Mouse (Mus musculus) hindbrain, embryonic 11.5 days (tissue): ENCODE measurements around the gene Chrm1. TPM values are rescaled to one million over a fixed set of nuclear protein-coding genes. Genes with fewer than 3 reads are reported as not detected.
A peak's percentile ranks its signal among the peaks of the same experiment; 100 is the strongest.

Source experiments
- ATAC-seq: fragments of 200-750 bp; cut with Nextera tagmentation; 2 replicates; pipeline ENCODE4 v1.8.0; 2017; ENCODE audit warnings: mild to moderate bottlenecking, moderate TSS enrichment, moderate library complexity; ENCODE audit not compliant: low FRiP score
- DNase-seq: peaks from one replicate; pipeline ENCODE4 v3.0.0-alpha.2; 2015; ENCODE audit warnings: low spot score
- H3K27ac ChIP-seq: fragments of 300-500 bp; sonication (generic); 2 replicates; pipeline ENCODE4 v1.5.1; 2014; ENCODE audit warnings: mild to moderate bottlenecking, low read depth, low read length
- H3K27me3 ChIP-seq: fragments of 300-500 bp; sonication (generic); 2 replicates; pipeline ENCODE4 v1.6.1; 2014; ENCODE audit warnings: mild to moderate bottlenecking, low read length, moderate library complexity, mixed read lengths; ENCODE audit not compliant: control insufficient read depth, insufficient read depth
- H3K36me3 ChIP-seq: fragments of 300-500 bp; sonication (generic); 2 replicates; pipeline ENCODE4 v1.6.1; 2014; ENCODE audit warnings: mild to moderate bottlenecking, low read length, moderate library complexity, mixed read lengths; ENCODE audit not compliant: control insufficient read depth, insufficient read depth
- H3K4me1 ChIP-seq: fragments of 300-500 bp; sonication (generic); replicated peaks from 2 replicates; pipeline ENCODE4 v1.6.1; 2014; ENCODE audit warnings: low read length, mixed read lengths; ENCODE audit not compliant: control insufficient read depth, insufficient read depth
- H3K4me2 ChIP-seq: fragments of 300-500 bp; sonication (generic); replicated peaks from 2 replicates; pipeline ENCODE4 v1.6.1; 2014; ENCODE audit warnings: mild to moderate bottlenecking, low read depth, low read length
- H3K4me3 ChIP-seq: fragments of 300-500 bp; sonication (generic); 2 replicates; pipeline ENCODE4 v1.5.1; 2014; ENCODE audit warnings: low read depth, low read length
- H3K9ac ChIP-seq: fragments of 300-500 bp; sonication (generic); 2 replicates; pipeline ENCODE4 v1.6.1; 2014; ENCODE audit warnings: low read depth, low read length
- H3K9me3 ChIP-seq: fragments of 300-500 bp; sonication (generic); 2 replicates; pipeline ENCODE4 v1.6.1; 2016; ENCODE audit warnings: low read length; ENCODE audit not compliant: control insufficient read depth
- WGBS: fragments of 180-500 bp; shearing (Covaris S2); extraction: QIAGEN DNeasy Blood & Tissue Kit; methylation state at CpG from one replicate; pipeline ENCODE4 v1.1.7; 2014; 5-methylcytosine and 5-hydroxymethylcytosine counted together
- polyA plus RNA-seq: library from polyadenylated mRNA; unstranded; fragments of >200 nt; fragmentation: Nextera tagmentation; extraction: Ambion mirVana; gene quantifications from 2 replicates; pipeline ENCODE4 v1.2.1, GENCODE M21; 2014

The Chrm1 gene
- polyA plus RNA-seq, 1 experiment from 2014 or later, result 0.20 TPM

DNA sequence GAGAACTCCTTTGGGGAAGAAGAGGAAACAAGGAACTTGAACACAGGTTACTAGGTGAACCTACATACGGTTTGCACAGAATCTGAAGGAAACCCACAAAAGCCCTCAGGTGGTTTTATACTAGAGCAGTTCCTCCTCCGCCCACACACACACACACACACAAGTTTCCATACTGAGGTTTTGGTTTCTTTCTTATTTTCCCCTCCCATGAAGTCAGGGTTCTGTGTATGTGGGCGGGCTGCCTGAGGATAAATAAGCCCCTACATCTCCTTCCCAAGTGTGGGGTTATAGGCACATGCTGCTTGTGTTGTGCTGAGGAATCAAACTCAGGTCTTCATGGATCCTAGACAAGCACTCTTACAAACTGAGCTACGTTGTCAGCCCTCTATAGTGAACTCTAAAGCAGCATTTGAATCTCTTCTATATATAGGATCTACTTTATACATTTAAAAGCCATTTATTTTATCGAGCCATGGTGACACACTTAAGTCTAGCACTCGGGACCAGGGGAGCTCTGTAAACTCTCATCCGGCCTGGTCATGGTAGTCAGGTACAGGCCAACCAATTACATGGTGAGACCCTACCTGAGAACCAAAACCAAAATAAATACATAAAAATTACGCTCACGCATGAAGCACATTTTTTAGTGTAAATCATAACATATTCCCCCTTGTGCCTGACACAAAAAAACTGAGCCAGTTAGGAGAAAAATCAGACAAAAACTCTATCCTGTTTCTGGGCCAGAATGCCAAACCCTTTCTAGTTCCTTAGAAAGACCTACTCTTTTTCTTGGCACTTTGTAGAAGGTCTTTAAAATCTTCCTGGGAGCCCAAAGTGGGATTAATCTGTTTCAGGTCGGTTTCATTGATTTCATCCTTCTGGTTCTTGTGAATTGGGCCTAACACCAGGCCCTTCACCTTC, 48.6 kb downstream of the Chrm1 start:
- Histone ChIP-seq H3K4me3 (peak overlapping the region; percentile 75), H3K36me3 (peaks cover 8% of the 10 kb centered on the region), H3K4me1 (0 out of 2 replicates have a peak, but pooled peaks cover 5% of the 10 kb centered on the region), H3K9ac (peak overlapping the region; percentile 81), H3K27me3 (no peaks in the 10 kb centered on the region), H3K9me3 (no peaks in the 10 kb centered on the region), H3K4me2 (peak overlapping the region; percentile 48), H3K27ac (peak overlapping the region; percentile 87)
- DNase-seq (no peak), ATAC-seq (no peak)
- 72% methylated on average over 10 of the region's 10 CpGs for WGBS

DNA sequence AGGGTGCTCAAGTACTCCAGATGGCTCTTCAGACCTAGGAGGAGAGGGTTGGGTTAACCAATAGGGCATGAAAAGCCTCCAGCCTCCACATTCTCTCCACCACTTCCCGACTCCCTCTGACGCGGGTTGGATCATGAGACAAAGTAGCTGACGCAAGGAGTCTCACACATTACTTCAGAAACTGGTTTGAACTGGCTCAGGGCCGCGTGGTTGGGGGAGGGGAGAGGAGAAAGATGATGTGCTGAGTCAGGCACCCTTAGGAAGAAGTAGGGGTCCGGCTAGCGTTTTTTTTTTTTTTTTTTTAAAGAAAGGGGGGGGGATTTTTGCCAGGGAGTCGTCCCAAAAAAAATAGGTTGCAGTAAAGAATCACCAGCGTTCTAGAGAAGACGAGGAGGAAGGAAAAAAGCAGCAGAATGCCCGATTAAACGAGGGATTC, 49.3 kb downstream of the Chrm1 start:
- Histone ChIP-seq H3K27me3 (no peaks in the 10 kb centered on the region), H3K9me3 (no peaks in the 10 kb centered on the region), H3K4me2 (peak overlapping the region; percentile 48), H3K9ac (peak overlapping the region; percentile 81), H3K36me3 (peaks cover 3% of the 10 kb centered on the region), H3K4me1 (0 out of 2 replicates have a peak, but pooled peaks cover 5% of the 10 kb centered on the region), H3K4me3 (peak overlapping the region; percentile 75), H3K27ac (peak overlapping the region; percentile 87)
- under 1% methylated on average over 13 of the region's 13 CpGs for WGBS
- DNase-seq, result peak; percentile 91
- ATAC-seq, result peak; percentile 76

DNA sequence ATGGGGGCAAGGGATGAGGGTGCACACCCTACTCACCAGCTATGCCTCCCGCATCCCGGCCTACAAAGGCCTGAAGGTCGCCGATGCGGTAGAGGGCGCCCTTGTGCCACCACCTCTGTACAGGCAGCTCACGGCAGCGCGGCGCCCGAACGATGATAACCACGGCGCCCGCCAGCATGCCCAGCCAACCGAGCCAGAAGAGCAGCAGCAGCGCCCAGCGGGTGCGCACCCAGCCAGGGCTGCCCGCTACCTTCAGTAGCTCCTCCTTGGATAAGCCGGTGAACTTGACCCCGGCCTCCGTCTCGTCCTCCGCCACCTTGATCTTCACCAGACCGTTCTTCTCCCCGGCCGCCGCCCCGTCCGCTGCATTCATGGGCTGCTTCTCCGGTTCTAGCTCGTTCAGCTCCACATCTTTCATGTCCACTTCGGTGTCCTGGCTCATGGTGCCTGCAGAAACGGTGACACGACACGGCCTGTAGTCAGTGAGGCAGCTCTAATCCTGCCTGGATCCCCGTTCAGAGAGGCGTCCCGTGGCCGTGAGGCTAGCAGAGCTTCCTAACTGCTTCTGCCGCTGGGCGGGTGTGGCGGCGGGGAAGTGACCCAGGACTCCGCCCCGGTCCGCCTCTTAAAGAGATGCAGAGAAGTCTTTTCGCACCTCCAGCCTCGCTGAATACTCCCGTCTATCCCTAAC, 49.9 kb downstream of the Chrm1 start:
- DNase-seq (peak; percentile 92), ATAC-seq (peak; percentile 96)
- Histone ChIP-seq H3K9ac (peak overlapping the region; percentile 81), H3K9me3 (no peaks in the 10 kb centered on the region), H3K4me2 (peak overlapping the region; percentile 48), H3K27me3 (no peaks in the 10 kb centered on the region), H3K36me3 (no peaks in the 10 kb centered on the region; the same call in 1 of the 2 replicates), H3K4me3 (peak overlapping the region; percentile 75), H3K27ac (peak overlapping the region; percentile 87), H3K4me1 (0 out of 2 replicates have a peak, but pooled peaks cover 5% of the 10 kb centered on the region)
- under 1% methylated on average over 47 of the region's 51 CpGs for WGBS

DNA sequence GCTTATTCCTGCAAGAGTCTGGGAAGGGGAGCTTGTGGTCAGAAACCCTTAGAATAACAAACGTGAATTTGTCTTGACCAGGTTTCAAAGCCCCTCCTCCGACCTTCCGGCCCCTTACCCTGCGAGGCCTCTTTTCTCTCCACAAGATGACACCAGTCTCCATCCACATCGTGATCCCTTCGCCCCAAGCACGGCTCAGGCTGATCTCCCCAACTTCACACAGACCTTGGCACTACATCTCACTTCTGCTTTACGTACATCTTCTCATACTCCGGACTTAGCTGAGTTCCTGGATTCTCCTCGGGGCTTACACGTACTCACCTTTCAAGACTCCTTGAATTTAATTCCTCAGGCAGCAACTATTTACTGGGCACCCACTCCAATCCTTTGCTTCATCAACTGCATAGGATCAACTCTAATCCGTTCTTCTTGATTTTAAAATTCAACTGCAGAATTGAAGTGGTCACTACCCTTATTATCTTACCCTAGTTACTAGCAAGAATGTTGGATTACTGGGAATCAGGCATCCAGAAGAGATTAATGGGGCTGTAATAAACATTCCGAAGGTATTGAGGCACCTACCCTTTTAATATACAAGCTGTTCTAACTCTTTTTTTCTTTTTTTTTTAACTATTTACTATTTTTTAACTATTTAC, 50.5 kb downstream of the Chrm1 start:
- Histone ChIP-seq H3K9ac (peak overlapping the region; percentile 81), H3K36me3 (no peaks in the 10 kb centered on the region; the same call in 1 of the 2 replicates), H3K4me2 (peak overlapping the region; percentile 48), H3K4me1 (0 out of 2 replicates have a peak, but pooled peaks cover 5% of the 10 kb centered on the region), H3K27me3 (no peaks in the 10 kb centered on the region), H3K27ac (peak overlapping the region; percentile 87), H3K9me3 (no peaks in the 10 kb centered on the region), H3K4me3 (peak overlapping the region; percentile 75)
- whole genome bisulfite sequencing, result 10% methylated on average over 13 of the region's 13 CpGs
- DNase-seq (no peak), ATAC-seq (peak; percentile 26; the same call in 1 of the 2 replicates)

DNA sequence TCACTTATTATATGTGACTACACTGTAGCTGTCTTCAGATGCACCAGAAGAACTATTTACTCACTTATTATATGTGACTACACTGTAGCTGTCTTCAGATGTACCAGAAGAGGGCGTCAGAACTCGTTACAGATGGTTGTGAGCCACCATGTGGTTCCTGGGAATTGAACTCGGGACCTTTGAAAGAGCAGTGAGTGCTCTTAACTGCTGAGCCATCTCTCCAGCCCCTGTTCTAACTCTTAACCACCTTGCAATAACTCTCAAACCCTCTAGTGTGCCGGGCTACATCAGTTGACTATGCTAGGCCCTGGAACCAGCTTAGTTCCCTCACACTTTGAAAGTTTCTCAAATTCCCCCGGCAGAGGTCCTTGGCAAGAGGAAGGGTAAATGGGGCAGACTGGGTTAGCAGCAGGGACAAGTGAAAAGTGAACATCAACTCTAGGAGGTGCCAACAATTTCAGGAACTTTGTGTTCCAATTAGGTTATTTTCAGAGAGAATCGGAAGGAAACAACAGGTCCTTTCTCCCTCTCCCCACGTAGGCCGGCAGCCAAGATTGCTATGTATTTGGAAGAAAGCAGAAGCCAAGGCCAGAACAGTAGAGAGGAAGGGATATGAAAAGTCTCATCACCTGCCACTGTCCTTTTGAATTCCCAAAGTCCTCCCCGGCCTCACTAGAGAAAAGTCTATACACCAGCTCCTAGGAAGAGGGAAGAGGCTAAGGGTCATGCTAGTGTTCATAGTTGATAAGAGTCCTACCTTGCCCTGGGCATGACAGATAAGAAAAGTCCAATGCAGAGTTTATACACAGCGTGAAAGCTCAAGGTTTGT, 51.3 kb downstream of the Chrm1 start:
- Histone ChIP-seq H3K36me3 (no peaks in the 10 kb centered on the region; the same call in 1 of the 2 replicates), H3K27me3 (no peaks in the 10 kb centered on the region), H3K9me3 (no peaks in the 10 kb centered on the region), H3K4me1 (0 out of 2 replicates have a peak, but pooled peaks cover 5% of the 10 kb centered on the region), H3K27ac (no peak overlapping the region), H3K9ac (no peak overlapping the region), H3K4me3 (no peak overlapping the region), H3K4me2 (no peak overlapping the region)
- ATAC-seq (no peak), DNase-seq (no peak)
- WGBS, result 82% methylated on average over 10 of the region's 10 CpGs

DNA sequence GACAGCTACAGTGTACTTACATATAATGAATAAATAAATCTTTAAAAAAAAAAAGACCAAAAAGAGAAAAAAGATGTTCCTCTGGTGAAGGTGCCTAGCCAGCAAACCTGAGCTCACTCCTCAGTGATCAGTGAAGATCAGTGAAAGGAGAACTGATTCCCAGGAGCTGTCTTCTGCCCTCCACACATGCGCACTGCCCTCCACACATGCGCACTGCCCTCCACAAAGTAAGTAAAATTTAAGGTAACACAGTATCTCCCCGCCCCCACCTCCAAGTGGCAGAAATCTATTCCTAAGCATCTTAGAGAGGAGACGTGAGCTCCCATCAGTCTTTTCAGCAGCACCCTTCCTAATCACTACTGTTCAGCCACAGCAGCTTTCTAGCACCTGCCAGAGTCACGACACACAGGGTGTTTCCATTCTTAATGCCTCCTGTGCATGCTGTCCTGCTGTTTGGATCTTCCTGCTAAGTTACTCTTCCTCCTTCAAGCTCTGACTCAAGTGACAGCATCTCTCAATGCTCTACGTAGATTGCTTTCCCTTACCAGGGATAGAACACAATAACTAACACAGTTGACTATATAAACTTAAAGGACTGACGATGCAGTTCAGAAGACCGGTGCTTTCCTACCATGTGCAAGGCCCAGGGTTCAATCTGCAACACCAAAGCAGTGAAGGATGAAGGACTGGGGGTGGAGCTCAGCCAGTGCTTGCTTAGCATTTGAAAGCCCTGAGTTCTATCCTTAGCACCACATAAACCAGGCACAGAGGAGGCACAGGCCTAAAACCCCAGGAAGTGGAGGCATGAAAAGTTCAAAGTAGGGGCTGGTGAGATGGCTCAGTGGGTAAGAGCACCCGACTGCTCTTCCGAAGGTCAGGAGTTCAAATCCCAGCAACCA, 52.5 kb downstream of the Chrm1 start:
- H3K9ac ChIP-seq, result no peak overlapping the region
- no peak for ATAC-seq
- H3K9me3 ChIP-seq, result no peaks in the 10 kb centered on the region
- DNase-seq, result no peak
- no peak overlapping the region for H3K4me2 ChIP-seq
- no peak overlapping the region for H3K4me3 ChIP-seq
- H3K36me3 ChIP-seq, result no peaks in the 10 kb centered on the region
- no peaks in the 10 kb centered on the region for H3K27me3 ChIP-seq
- 56% methylated on average over 10 of the region's 10 CpGs for WGBS
- 0 out of 2 replicates have a peak, but pooled peaks cover 5% of the 10 kb centered on the region for H3K4me1 ChIP-seq
- H3K27ac ChIP-seq, result no peak overlapping the region

DNA sequence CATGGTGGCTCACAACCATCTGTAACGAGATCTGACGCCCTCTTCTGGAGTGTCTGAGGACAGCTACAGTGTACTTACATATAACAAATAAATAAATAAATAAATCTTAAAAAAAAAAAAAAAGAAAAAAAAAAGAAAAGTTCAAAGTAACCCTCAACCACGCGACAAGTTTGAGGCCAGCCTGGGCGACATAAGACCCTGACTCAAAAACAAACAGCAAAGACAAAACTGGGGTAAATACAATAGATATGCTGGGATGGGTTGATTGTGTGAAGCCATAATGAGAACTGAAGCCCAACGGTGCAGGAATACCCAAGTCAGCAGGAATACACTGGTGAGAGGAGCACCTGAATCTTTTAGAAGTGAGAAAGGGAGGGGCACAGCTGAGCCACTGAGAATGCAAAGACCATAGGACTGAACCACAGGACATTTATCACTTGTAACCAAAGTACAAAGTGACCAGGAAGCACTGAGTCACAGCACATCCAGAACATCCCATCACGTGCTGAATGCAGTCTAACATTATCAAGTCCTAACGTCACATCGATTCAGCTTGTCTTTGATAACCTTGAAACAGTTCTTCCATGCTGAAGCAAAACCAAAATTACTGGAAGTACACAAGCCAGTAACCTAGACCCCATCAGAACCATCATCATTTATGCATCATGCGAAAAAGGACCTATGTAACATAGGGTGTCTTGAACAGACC, 53.3 kb downstream of the Chrm1 start:
- Histone ChIP-seq H3K9ac (no peak overlapping the region), H3K4me2 (no peak overlapping the region), H3K36me3 (no peaks in the 10 kb centered on the region), H3K4me1 (no peaks in the 10 kb centered on the region), H3K9me3 (no peaks in the 10 kb centered on the region), H3K4me3 (no peak overlapping the region), H3K27ac (no peak overlapping the region), H3K27me3 (no peaks in the 10 kb centered on the region)
- DNase-seq (no peak), ATAC-seq (no peak)
- 67% methylated on average over 8 of the region's 10 CpGs for WGBS
